Mouse (Mus musculus) neural tube, embryonic 12.5 days (tissue): ENCODE results near the gene Upf1. TPM values are rescaled to one million over a fixed set of nuclear protein-coding genes. Genes with fewer than 3 reads are reported as not detected.

ENCODE experiments used
- ATAC-seq: fragments of 200-750 bp; cut with Nextera tagmentation; 2 replicates; pipeline ENCODE4 v1.8.0; 2017; ENCODE audit warnings: low read depth, mild to moderate bottlenecking, moderate TSS enrichment, moderate library complexity; ENCODE audit not compliant: low FRiP score
- H3K27ac ChIP-seq: fragments of 300-500 bp; sonication (generic); 2 replicates; pipeline ENCODE4 v1.5.1; 2016
- H3K27me3 ChIP-seq: fragments of 300-500 bp; sonication (generic); replicated peaks from 2 replicates; pipeline ENCODE4 v1.6.1; 2016; ENCODE audit warnings: mild to moderate bottlenecking
- H3K36me3 ChIP-seq: fragments of 300-500 bp; sonication (generic); 2 replicates; pipeline ENCODE4 v1.6.1; 2016; ENCODE audit warnings: mild to moderate bottlenecking
- H3K4me1 ChIP-seq: fragments of 300-500 bp; sonication (generic); 2 replicates; pipeline ENCODE4 v1.6.1; 2016
- H3K4me2 ChIP-seq: fragments of 300-500 bp; sonication (generic); replicated peaks from 2 replicates; pipeline ENCODE4 v1.6.1; 2016; ENCODE audit warnings: mild to moderate bottlenecking
- H3K4me3 ChIP-seq: fragments of 300-500 bp; sonication (generic); 2 replicates; pipeline ENCODE4 v1.5.1; 2016
- H3K9ac ChIP-seq: fragments of 300-500 bp; sonication (generic); 2 replicates; pipeline ENCODE4 v1.6.1; 2016; ENCODE audit warnings: mild to moderate bottlenecking
- H3K9me3 ChIP-seq: fragments of 300-500 bp; sonication (generic); 2 replicates; pipeline ENCODE4 v1.6.1; 2016; ENCODE audit warnings: mild to moderate bottlenecking
- WGBS: fragments of 180-500 bp; shearing (Covaris S2); methylation state at CpG from one replicate; pipeline ENCODE4 v1.1.7; 2016; 5-methylcytosine and 5-hydroxymethylcytosine counted together
- polyA plus RNA-seq: library from polyadenylated mRNA; unstranded; fragments of >200 nt; fragmentation: Nextera tagmentation; extraction: Ambion mirVana; gene quantifications from 2 replicates; pipeline ENCODE4 v1.2.1, GENCODE M21; 2016

Upf1 gene
- 29.4 and 31.3 TPM in 2 replicates for polyA plus RNA-seq

DNA sequence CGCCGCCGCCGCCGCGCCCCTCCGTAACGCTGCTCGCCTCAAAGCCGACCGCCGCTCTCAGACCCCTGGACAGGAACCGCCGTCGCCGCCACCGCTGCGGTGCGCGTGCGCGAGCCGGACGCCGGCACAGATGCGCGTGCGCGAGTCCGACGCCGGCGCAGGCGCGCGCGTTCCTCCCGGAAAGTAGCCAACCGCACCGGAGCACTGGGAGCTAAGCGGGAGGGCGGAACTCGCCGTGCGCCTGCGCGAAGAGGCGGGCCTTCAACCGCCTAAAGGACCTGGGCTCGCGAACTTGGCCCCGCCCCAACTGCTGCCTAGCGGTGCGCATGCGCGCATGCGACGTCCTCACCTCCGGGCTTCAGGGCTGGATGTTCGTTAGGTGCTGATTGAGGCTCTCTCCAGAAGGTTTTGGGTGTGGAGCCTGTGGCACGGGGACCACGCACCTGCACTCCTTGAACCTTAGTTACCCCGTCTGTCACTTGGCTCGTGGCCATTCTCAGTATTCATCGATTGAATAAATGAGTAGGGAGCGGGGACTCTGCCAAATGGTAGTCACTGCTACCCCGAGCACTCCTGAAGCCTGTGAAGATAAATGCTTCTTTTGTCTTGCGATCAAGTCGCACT lies at the start of gene Upf1:
Upf1 (minus strand) TSS at position 85 of the 624 bp plus-strand sequence.
- under 1% methylated on average over 65 of the region's 69 CpGs for WGBS
- peak within 1 kb of the TSS; percentile 97 for H3K4me2 ChIP-seq
- peak; percentile 88 for ATAC-seq
- no peaks in the 10 kb centered on the region for H3K27me3 ChIP-seq
- peaks cover 16% of the 10 kb centered on the region for H3K36me3 ChIP-seq
- H3K9ac ChIP-seq, result peak within 1 kb of the TSS; percentile 97
- peaks cover 40% of the 10 kb centered on the region for H3K4me1 ChIP-seq
- H3K9me3 ChIP-seq, result no peaks in the 10 kb centered on the region
- peak within 1 kb of the TSS; percentile 59 for H3K27ac ChIP-seq
- peak within 1 kb of the TSS; percentile 98 for H3K4me3 ChIP-seq

DNA sequence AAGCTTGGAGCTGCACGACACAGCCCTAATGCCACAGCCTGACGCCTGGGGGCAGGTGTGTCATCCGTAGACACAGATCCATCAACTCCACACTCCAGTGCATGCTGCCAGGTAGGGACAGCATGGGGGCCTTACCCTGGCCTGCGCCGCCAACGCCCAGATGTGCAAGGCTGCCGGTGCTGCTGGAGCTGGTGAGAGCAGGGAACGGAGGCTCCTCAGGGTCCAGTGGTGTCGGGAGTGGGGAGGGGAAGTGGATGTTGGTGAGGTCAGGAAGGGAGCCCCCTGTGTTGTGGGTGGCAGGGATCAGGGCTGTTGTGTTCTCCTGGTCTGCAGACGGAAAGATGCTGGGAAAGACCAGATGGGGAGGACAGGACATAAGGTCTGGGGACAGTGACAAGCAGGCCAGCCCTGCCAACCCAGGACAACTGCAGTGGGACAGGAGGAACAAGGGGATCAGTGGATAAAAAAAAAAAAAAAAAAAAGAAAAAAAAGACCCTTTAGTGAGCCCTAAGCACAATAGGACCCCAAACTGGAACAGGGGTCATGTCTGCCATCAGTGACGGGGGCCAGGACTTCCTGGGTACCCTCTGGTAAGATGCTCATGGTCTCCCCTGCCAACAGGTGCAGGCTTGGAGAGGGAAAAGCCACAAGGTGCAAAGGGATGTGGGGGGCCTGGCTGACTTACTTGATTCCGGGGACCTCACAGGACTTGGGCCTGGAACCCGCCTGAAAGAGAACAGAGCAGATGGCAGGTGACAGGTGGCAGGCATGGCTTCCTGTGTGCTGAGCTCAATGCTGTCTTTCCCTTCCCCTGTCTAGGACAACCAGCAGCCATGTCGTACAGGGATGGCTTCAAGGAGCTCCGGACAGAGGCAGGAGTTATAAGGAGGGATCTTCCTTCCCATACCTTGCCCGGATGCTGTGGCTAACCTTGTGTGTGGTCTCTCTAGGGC lies 44.8 kb upstream of the Upf1 start:
- Histone ChIP-seq H3K4me2 (no peak overlapping the region), H3K4me3 (no peak overlapping the region), H3K36me3 (peaks cover 6% of the 10 kb centered on the region; the same call in 1 of the 2 replicates), H3K27me3 (no peaks in the 10 kb centered on the region), H3K27ac (no peak overlapping the region), H3K9me3 (no peaks in the 10 kb centered on the region), H3K4me1 (no peaks in the 10 kb centered on the region), H3K9ac (no peak overlapping the region)
- no peak for ATAC-seq
- 91% methylated on average over 16 of the region's 16 CpGs for WGBS

DNA sequence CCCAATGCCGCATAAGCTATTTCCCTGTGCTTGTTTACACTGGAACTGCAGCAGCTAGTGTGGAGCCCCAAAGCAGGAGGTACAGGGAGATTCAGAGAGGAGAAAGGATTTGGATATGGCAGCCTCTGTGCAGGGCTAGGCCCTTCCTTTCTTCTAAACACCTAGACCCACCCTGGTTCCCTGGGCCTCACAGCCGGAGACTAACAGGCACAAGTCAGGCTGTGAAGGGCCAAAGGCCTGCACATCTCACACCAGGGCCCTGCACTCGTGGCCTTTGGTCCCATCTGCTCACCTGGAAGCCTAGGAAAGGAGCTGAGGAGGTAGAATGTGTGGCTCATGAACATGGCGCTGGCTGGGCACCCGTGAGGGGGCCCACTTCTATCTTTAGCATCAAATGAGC lies 43.1 kb upstream of the Upf1 start:
- WGBS, result 84% methylated on average over 5 of the region's 5 CpGs

DNA sequence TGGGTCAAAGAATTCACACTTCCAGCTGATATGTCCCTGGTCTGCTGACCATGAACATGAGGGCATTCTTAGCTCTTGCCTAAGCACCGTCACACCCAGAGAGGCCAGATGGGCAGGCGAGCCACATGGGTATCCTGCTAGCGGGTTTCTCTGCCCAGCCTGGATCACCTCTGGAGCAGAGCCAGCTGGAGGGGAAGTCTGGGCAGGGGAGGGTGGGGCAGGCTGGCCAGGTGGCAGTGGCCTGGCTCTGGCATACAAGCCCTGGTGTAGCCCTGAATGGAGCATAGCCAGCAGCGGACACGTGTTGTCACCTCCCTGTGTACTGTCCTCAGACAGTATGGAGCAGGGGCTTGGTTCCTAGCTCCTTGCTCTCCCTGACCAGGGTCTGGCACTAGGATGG lies 42.6 kb upstream of the Upf1 start:
- Histone ChIP-seq H3K9ac (no peak overlapping the region), H3K27me3 (no peaks in the 10 kb centered on the region)
- WGBS, result 89% methylated on average over 5 of the region's 5 CpGs

More for the DNA sequence above, 43.1 kb upstream of the Upf1 start:
- Histone ChIP-seq H3K27ac (no peak overlapping the region), H3K36me3 (peaks cover 17% of the 10 kb centered on the region; the same call in 1 of the 2 replicates), H3K9me3 (no peaks in the 10 kb centered on the region), H3K4me1 (no peaks in the 10 kb centered on the region), H3K4me3 (no peak overlapping the region), H3K9ac (no peak overlapping the region), H3K4me2 (no peak overlapping the region), H3K27me3 (no peaks in the 10 kb centered on the region)
- ATAC-seq, result no peak

DNA sequence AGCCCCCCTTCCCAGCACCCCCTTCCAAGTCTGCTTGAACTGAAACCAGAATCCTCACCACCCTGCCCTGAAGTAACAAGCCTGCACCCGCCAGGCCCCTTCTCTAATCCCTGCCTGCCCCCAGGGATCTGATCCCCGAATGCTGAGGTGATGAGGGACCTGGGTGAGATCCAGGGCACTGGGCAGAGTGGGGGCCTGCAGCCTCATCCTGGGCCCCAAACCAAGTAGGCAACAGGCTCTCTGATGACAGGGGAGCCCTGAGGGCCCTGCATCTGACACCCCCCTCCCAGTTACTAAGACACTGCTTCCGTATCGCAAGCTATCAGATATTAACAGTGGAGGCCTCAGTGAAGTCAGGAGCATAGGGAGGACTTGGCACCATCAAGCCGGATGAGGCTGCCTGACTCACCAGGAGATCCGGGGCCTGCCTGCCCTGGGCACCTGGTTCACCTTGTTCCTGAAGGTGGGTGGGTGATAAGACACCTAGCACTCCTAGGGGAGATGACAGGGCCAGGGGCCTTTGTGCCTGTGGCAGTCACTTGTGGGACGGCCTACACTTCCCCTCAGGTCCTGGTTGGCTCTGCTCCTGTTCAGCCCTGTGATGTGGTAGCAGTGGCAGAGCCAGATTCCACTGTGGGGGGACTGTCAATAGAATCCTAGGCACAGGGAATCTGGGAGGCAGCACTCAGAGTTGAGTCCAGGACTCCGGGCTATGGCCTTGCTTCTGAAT lies 41.4 kb upstream of the Upf1 start:
- H3K4me2 ChIP-seq, result no peak overlapping the region
- H3K36me3 ChIP-seq, result peaks cover 18% of the 10 kb centered on the region; the same call in 1 of the 2 replicates
- 91% methylated on average over 8 of the region's 8 CpGs for WGBS
- no peak overlapping the region for H3K9ac ChIP-seq
- no peak overlapping the region for H3K27ac ChIP-seq
- no peak for ATAC-seq
- no peaks in the 10 kb centered on the region for H3K27me3 ChIP-seq
- H3K9me3 ChIP-seq, result no peaks in the 10 kb centered on the region
- no peaks in the 10 kb centered on the region for H3K4me1 ChIP-seq
- no peak overlapping the region for H3K4me3 ChIP-seq

More for the DNA sequence above, 42.6 kb upstream of the Upf1 start:
- Histone ChIP-seq H3K4me1 (no peaks in the 10 kb centered on the region), H3K9me3 (no peaks in the 10 kb centered on the region), H3K27ac (no peak overlapping the region), H3K36me3 (peaks cover 22% of the 10 kb centered on the region; the same call in 1 of the 2 replicates), H3K4me3 (no peak overlapping the region), H3K4me2 (no peak overlapping the region)
- 0 out of 2 replicates have a peak, but pooled peaks have one; percentile 37 for ATAC-seq

DNA sequence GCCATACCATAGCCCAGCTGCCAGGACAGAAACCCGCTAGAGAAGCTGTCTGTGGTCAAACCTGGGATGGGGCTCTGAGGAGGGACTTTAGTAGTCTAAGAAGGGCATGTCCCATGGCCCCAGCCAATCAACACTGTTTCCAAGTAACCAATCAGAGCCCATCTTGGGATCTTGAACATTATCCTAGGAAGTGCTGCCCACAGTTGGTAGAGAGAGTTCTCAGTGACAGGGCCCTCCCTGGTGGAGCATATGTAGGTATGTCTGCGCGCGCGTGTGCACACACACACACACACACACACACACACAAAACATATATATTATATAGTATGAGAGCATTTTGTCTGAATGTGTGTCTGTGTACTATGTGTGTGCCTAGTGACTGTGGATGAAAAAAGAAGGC lies 40.0 kb upstream of the Upf1 start:
- WGBS, result 77% methylated on average over 5 of the region's 5 CpGs
- H3K4me1 ChIP-seq, result no peaks in the 10 kb centered on the region
- H3K4me2 ChIP-seq, result no peak overlapping the region
- H3K36me3 ChIP-seq, result peaks cover 24% of the 10 kb centered on the region
- ATAC-seq, result no peak
- H3K4me3 ChIP-seq, result no peak overlapping the region
- no peak overlapping the region for H3K9ac ChIP-seq
- H3K27me3 ChIP-seq, result no peaks in the 10 kb centered on the region
- no peak overlapping the region for H3K27ac ChIP-seq
- no peaks in the 10 kb centered on the region for H3K9me3 ChIP-seq

DNA sequence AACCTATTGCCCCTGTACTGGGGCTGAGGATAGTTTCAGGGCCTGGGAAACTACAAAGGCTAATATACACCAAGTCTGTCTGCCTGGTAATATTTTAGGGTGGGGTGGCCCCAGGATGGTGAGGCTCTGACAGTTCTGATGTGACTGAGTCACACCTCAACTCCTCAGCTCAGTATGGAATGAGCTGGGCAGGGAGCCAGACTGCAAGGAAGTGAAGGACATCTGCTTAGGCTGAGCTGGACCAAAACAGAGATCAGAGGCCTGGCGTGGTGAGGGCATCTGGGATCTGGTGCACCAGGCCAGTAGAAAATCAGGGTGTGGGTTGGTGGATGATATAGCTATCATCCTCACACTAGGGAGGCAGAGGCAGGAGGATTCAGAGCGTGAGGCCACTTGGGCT lies 36.6 kb upstream of the Upf1 start:
- H3K36me3 ChIP-seq, result peaks cover 55% of the 10 kb centered on the region
- no peak for ATAC-seq

DNA sequence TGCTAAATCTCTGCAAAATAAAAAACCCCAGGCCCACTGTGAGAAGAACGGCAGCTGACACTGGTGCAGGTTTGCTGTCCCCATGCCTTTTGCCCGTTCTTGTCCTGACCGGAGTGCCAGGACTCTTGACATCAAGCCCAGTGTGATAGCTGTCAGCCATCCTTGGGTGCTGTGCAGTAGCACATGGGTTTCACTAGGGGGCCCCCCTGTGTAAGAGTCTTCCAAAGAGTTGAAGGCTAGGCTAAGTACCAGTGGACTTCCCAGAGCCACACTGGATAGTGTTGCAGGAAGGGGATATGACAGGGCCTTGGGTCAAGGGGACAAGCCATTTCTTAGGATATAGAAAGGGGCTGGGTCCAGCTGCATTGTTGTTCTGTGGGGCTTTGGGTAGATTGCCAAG lies 30.2 kb upstream of the Upf1 start:
- no peak overlapping the region for H3K27ac ChIP-seq
- H3K4me1 ChIP-seq, result no peaks in the 10 kb centered on the region
- H3K9me3 ChIP-seq, result no peaks in the 10 kb centered on the region
- H3K4me3 ChIP-seq, result no peak overlapping the region
- peaks cover 31% of the 10 kb centered on the region for H3K27me3 ChIP-seq
- ATAC-seq, result peak; percentile 45
- H3K9ac ChIP-seq, result 0 out of 2 replicates have a peak overlapping the region, but pooled peaks have one; percentile 3
- 55% methylated on average over 3 of the region's 3 CpGs for WGBS
- no peak overlapping the region for H3K4me2 ChIP-seq
- peaks cover 32% of the 10 kb centered on the region for H3K36me3 ChIP-seq

More for the DNA sequence above, 36.6 kb upstream of the Upf1 start:
- Histone ChIP-seq H3K27ac (no peak overlapping the region), H3K27me3 (no peaks in the 10 kb centered on the region), H3K4me3 (no peak overlapping the region), H3K9ac (no peak overlapping the region), H3K4me1 (no peaks in the 10 kb centered on the region), H3K4me2 (no peak overlapping the region), H3K9me3 (no peaks in the 10 kb centered on the region)
- 95% methylated on average over 2 of the region's 2 CpGs for WGBS

DNA sequence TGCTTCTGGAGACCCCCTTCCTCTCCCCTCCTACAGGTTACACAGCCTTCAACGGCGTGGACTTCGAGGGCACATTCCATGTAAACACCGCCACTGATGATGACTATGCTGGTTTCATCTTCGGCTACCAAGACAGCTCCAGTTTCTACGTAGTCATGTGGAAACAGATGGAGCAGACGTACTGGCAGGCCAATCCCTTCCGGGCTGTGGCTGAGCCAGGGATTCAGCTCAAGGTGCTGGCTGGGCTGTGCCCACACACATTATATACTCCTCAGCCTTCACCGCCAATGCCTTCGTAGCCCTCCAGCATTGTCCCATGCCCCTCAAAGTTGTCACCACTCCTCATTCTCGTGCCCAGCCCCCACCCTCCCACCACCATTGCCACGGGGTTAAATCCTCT lies 27.0 kb upstream of the Upf1 start:
- Histone ChIP-seq H3K9ac (no peak overlapping the region), H3K4me3 (no peak overlapping the region), H3K4me1 (peaks cover 6% of the 10 kb centered on the region), H3K27ac (no peak overlapping the region), H3K9me3 (no peaks in the 10 kb centered on the region), H3K27me3 (peaks cover 63% of the 10 kb centered on the region), H3K4me2 (no peak overlapping the region), H3K36me3 (peaks cover 3% of the 10 kb centered on the region; the same call in 1 of the 2 replicates)
- 84% methylated on average over 12 of the region's 12 CpGs for WGBS
- no peak for ATAC-seq

DNA sequence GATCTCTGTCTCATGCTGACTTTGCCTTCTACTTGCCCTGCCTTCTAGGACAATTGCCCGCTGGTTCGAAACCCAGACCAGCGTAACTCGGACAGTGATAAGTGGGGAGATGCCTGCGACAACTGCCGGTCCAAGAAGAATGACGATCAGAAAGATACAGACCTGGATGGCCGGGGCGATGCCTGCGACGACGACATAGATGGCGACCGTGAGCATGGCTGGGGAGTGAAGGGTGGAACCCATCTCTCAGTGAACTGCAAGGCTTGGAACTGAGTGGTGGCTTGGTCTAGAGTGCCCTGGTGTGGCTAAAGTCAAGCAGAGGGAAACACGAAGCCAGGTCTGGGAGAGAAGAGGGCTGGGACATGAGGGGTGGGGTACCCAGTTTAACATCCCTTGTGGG lies 24.0 kb upstream of the Upf1 start:
- Histone ChIP-seq H3K27me3 (peaks cover 87% of the 10 kb centered on the region), H3K36me3 (no peaks in the 10 kb centered on the region), H3K9ac (no peak overlapping the region), H3K27ac (no peak overlapping the region), H3K4me3 (no peak overlapping the region), H3K4me2 (no peak overlapping the region), H3K4me1 (peaks cover 24% of the 10 kb centered on the region), H3K9me3 (no peaks in the 10 kb centered on the region)
- WGBS, result 14% methylated on average over 15 of the region's 15 CpGs
- ATAC-seq, result no peak

DNA sequence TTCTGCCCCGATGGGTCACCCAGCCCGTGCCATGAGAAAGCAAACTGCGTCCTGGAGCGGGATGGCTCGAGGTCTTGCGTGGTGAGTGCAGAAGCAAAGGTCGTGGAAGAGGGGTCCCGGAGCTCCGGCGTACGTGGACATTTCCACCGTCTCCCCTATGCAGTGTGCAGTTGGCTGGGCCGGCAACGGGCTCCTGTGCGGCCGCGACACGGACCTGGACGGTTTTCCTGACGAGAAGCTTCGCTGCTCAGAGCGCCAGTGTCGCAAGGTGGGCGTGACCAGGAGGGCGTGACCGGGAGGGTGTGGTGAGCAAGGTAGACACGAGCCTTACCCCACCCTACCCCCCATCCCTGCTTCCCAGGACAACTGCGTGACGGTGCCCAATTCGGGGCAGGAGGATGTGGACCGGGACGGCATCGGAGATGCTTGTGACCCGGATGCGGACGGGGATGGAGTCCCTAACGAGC lies 23.2 kb upstream of the Upf1 start:
- WGBS, result 9% methylated on average over 37 of the region's 37 CpGs

More for the DNA sequence above, 23.2 kb upstream of the Upf1 start:
- H3K27me3 ChIP-seq, result peaks cover 90% of the 10 kb centered on the region
- peak overlapping the region; percentile 25; the same call in 1 of the 2 replicates for H3K4me2 ChIP-seq
- H3K27ac ChIP-seq, result no peak overlapping the region
- H3K4me1 ChIP-seq, result peaks cover 24% of the 10 kb centered on the region
- no peak for ATAC-seq
- H3K4me3 ChIP-seq, result peak overlapping the region; percentile 15; the same call in 1 of the 2 replicates
- no peaks in the 10 kb centered on the region for H3K36me3 ChIP-seq
- H3K9ac ChIP-seq, result no peak overlapping the region
- H3K9me3 ChIP-seq, result no peaks in the 10 kb centered on the region
